Mouse (Mus musculus) MEL (cell line): Measurements from ENCODE around the gene Adgra1. TPM values are rescaled to one million over a fixed set of nuclear protein-coding genes. Genes with fewer than 3 reads are reported as not detected.

ENCODE experiments used
- DNase-seq: peaks from one replicate; pipeline ENCODE4 v3.0.0; 2011; ENCODE audit warnings: low read depth, low spot score
- H3K27ac ChIP-seq: 2 replicates; pipeline ENCODE4 v1.5.1; 2012; ENCODE audit warnings: low read depth, mild to moderate bottlenecking, control low read depth, low read length, moderate library complexity; ENCODE audit not compliant: control insufficient read depth
- H3K27me3 ChIP-seq, 2 experiments: fragments of 150-350 bp in 1 of 2; sonication (generic) in 1 of 2; 2 replicates each; pipeline ENCODE4 v1.6.1; 2012; ENCODE audit warnings: low read length in 2 of 2, mild to moderate bottlenecking in 2 of 2, improper control_type of control experiment in 1 of 2, moderate library complexity in 1 of 2; ENCODE audit not compliant: insufficient read depth in 2 of 2, control insufficient read depth in 1 of 2
- H3K36me3 ChIP-seq, 2 experiments: 2 replicates each; pipeline ENCODE4 v1.6.1; 2012 to 2014; ENCODE audit warnings: low read length in 2 of 2, improper control_type of control experiment in 1 of 2, inconsistent platforms in 1 of 2, mild to moderate bottlenecking in 1 of 2; ENCODE audit not compliant: insufficient read depth in 2 of 2, control insufficient read depth in 1 of 2
- H3K4me1 ChIP-seq, 2 experiments: fragments of 150-350 bp in 1 of 2; sonication (generic) in 1 of 2; 2 replicates each; pipeline ENCODE4 v1.6.1; 2012; ENCODE audit warnings: low read length in 2 of 2, improper control_type of control experiment in 1 of 2, mild to moderate bottlenecking in 1 of 2; ENCODE audit not compliant: insufficient read depth in 2 of 2, control insufficient read depth in 1 of 2
- H3K4me3 ChIP-seq, 2 experiments: fragments of 150-350 bp in 1 of 2; sonication (generic) in 1 of 2; 2 replicates each; pipeline ENCODE4 v1.5.1; 2012; ENCODE audit warnings: low read depth in 2 of 2, low read length in 2 of 2, mild to moderate bottlenecking in 2 of 2, moderate library complexity in 2 of 2, control low read depth in 1 of 2, improper control_type of control experiment in 1 of 2; ENCODE audit not compliant: control insufficient read depth in 1 of 2, insufficient read depth in 1 of 2
- H3K79me2 ChIP-seq: 2 replicates; pipeline ENCODE4 v1.6.1; 2012; ENCODE audit warnings: mild to moderate bottlenecking, low read length, moderate library complexity; ENCODE audit not compliant: control insufficient read depth, poor library complexity, insufficient read depth
- H3K9ac ChIP-seq: 2 replicates; pipeline ENCODE4 v1.6.1; 2012; ENCODE audit warnings: low read depth, mild to moderate bottlenecking, control low read depth, low read length, moderate library complexity; ENCODE audit not compliant: control insufficient read depth, poor library complexity, severe bottlenecking
- H3K9me3 ChIP-seq: fragments of 150-350 bp; sonication (generic); replicated peaks from 2 replicates; pipeline ENCODE4 v1.6.1; 2012; ENCODE audit warnings: mild to moderate bottlenecking, low read length, improper control_type of control experiment, moderate library complexity; ENCODE audit not compliant: insufficient read depth
- BHLHE40 ChIP-seq: IDR thresholded peaks from 2 replicates; pipeline ENCODE4 v1.6.1; 2012; ENCODE audit warnings: low read depth, mild to moderate bottlenecking, inconsistent platforms, low read length, improper control_type of control experiment, borderline replicate concordance
- CHD1 ChIP-seq: IDR thresholded peaks from 2 replicates; pipeline ENCODE4 v1.6.1; 2012; ENCODE audit warnings: low read depth, mild to moderate bottlenecking, inconsistent platforms, low read length, improper control_type of control experiment
- CHD2 ChIP-seq: IDR thresholded peaks from 2 replicates; pipeline ENCODE4 v1.6.1; 2011; ENCODE audit warnings: low read length, improper control_type of control experiment
- EP300 ChIP-seq, 2 experiments: IDR thresholded peaks; 2 replicates each; pipeline ENCODE4 v1.6.1; 2011; ENCODE audit warnings: improper control_type of control experiment in 2 of 2, low read length in 2 of 2, low read depth in 1 of 2, mild to moderate bottlenecking in 1 of 2
- ETS1 ChIP-seq: IDR thresholded peaks from 2 replicates; pipeline ENCODE4 v1.6.1; 2012; ENCODE audit warnings: low read depth, mild to moderate bottlenecking, inconsistent platforms, low read length, improper control_type of control experiment, moderate library complexity
- GABPA ChIP-seq: IDR thresholded peaks from 2 replicates; pipeline ENCODE4 v1.6.1; 2012; ENCODE audit warnings: low read depth, mild to moderate bottlenecking, inconsistent platforms, low read length, improper control_type of control experiment, moderate library complexity
- JUND ChIP-seq: IDR thresholded peaks from 2 replicates; pipeline ENCODE4 v1.6.1; 2011; ENCODE audit warnings: low read depth, mild to moderate bottlenecking, improper control_type of control experiment, low read length
- KAT2A ChIP-seq: conservative IDR thresholded peaks from 2 replicates; pipeline ENCODE4 v1.6.1; 2012; ENCODE audit warnings: low read depth, low read length, improper control_type of control experiment, inconsistent platforms
- MAFK ChIP-seq: IDR thresholded peaks from 2 replicates; pipeline ENCODE4 v1.6.1; 2011; ENCODE audit warnings: low read depth, mild to moderate bottlenecking, low read length, improper control_type of control experiment, borderline replicate concordance
- MAX ChIP-seq: IDR thresholded peaks from 2 replicates; pipeline ENCODE4 v1.6.1; 2011; ENCODE audit warnings: low read length, improper control_type of control experiment
- MAZ ChIP-seq: IDR thresholded peaks from 2 replicates; pipeline ENCODE4 v1.6.1; 2012; ENCODE audit warnings: low read depth, mild to moderate bottlenecking, inconsistent platforms, low read length, improper control_type of control experiment
- MEF2A ChIP-seq: IDR thresholded peaks from 2 replicates; pipeline ENCODE4 v1.6.1; 2014; ENCODE audit warnings: low read depth, mild to moderate bottlenecking, inconsistent platforms, low read length, improper control_type of control experiment; ENCODE audit not compliant: poor library complexity, insufficient replicate concordance, severe bottlenecking; ENCODE audit errors: extremely low read depth
- NRF1 ChIP-seq: IDR thresholded peaks from 2 replicates; pipeline ENCODE4 v1.6.1; 2014; ENCODE audit warnings: low read depth, mild to moderate bottlenecking, inconsistent platforms, low read length, improper control_type of control experiment, moderate library complexity; ENCODE audit not compliant: poor library complexity, insufficient read depth, severe bottlenecking
- POLR2A ChIP-seq, 2 experiments: IDR thresholded peaks; 2 replicates each; pipeline ENCODE4 v1.6.1; 2011 to 2012; ENCODE audit warnings: low read length in 2 of 2, mild to moderate bottlenecking in 2 of 2, control low read depth in 1 of 2, improper control_type of control experiment in 1 of 2, low read depth in 1 of 2, moderate library complexity in 1 of 2; ENCODE audit not compliant: control insufficient read depth in 1 of 2, insufficient read depth in 1 of 2, poor library complexity in 1 of 2
- RAD21 ChIP-seq: IDR thresholded peaks from 2 replicates; pipeline ENCODE4 v1.6.1; 2011; ENCODE audit warnings: mild to moderate bottlenecking, low read depth, low read length, improper control_type of control experiment
- RCOR1 ChIP-seq: IDR thresholded peaks from 2 replicates; pipeline ENCODE4 v1.6.1; 2012; ENCODE audit warnings: low read depth, mild to moderate bottlenecking, inconsistent platforms, low read length, improper control_type of control experiment
- ZKSCAN1 ChIP-seq: IDR thresholded peaks from 2 replicates; pipeline ENCODE4 v1.6.1; 2012; ENCODE audit warnings: low read depth, mild to moderate bottlenecking, inconsistent platforms, low read length, improper control_type of control experiment, moderate library complexity
- ZMIZ1 ChIP-seq: IDR thresholded peaks from 2 replicates; pipeline ENCODE4 v1.6.1; 2012; ENCODE audit warnings: low read depth, mild to moderate bottlenecking, inconsistent platforms, low read length, improper control_type of control experiment, moderate library complexity
- polyA plus RNA-seq, 2 experiments: library from polyadenylated mRNA; stranded (reverse) in 1 of 2; unstranded in 1 of 2; fragments of >175 nt in 1 of 2; fragments of >200 nt in 1 of 2; gene quantifications; 2 replicates each; pipeline versions ENCODE4 v1.2.1 to v1.2.4; 2012; ENCODE audit warnings: low replicate concordance in 2 of 2, low read depth in 1 of 2; ENCODE audit not compliant: insufficient read length in 2 of 2, insufficient read depth in 1 of 2, missing spikeins in 1 of 2
- total RNA-seq: library from RNA; depleted of rRNA; stranded (reverse); fragments of 300-350 nt; gene quantifications from 2 replicates; pipeline ENCODE4 v1.2.3, GENCODE M21; 2012

Adgra1 gene
- total and polyA plus RNA-seq, 3 experiments: not detected

GRCm38 (mm10) chr7:139914141-139915047 lies 80.4 kb downstream of the Adgra1 start:
- no peaks in the 10 kb centered on the region for H3K79me2 ChIP-seq
- H3K9me3 ChIP-seq: no peaks in the 10 kb centered on the region
- H3K4me3 ChIP-seq: no peak overlapping the region
- no peak overlapping the region for H3K27ac ChIP-seq
- no peak overlapping the region for H3K9ac ChIP-seq
- H3K4me1 ChIP-seq: no peaks in the 10 kb centered on the region
- no peaks in the 10 kb centered on the region for H3K27me3 ChIP-seq
- no peaks in the 10 kb centered on the region for H3K36me3 ChIP-seq
- TF ChIP-seq EP300 (IDR thresholded peaks at IDR 0.05; ENCODE audit: low read depth in 1 of 2, low read length in 2 of 2) (no peak), ETS1 (no peak), CHD1 (no peak), MAZ (no peak), BHLHE40 (no peak), MAX (no peak), CHD2 (no peak), RAD21 (no peak), GABPA (no peak), MAFK (no peak), POLR2A (IDR thresholded peaks at IDR 0.05; ENCODE audit: control insufficient read depth in 1 of 2, insufficient read depth in 1 of 2, low read depth in 1 of 2, low read length in 2 of 2, poor library complexity in 1 of 2) (no peak), KAT2A (no peak), NRF1 (no peak), MEF2A (no peak), RCOR1 (no peak)
- DNase-seq: no peak

GRCm38 (mm10) chr7:139915646-139916257 lies 81.8 kb downstream of the Adgra1 start:
- no peaks in the 10 kb centered on the region for H3K36me3 ChIP-seq
- H3K9me3 ChIP-seq: no peaks in the 10 kb centered on the region
- no peak for DNase-seq
- no peak overlapping the region for H3K27ac ChIP-seq
- no peak overlapping the region for H3K9ac ChIP-seq
- H3K4me1 ChIP-seq: no peaks in the 10 kb centered on the region
- TF ChIP-seq ZKSCAN1 (no peak), ZMIZ1 (no peak), JUND (no peak)
- H3K79me2 ChIP-seq: no peaks in the 10 kb centered on the region
- no peak overlapping the region for H3K4me3 ChIP-seq
- no peaks in the 10 kb centered on the region for H3K27me3 ChIP-seq
